Mouse (Mus musculus): ENCODE measurements around the gene Irak2.

GRCm38 (mm10) chr6:113662964-113663700 is 24.9 kb downstream of the Irak2 start:
- no peak for TF ChIP-seq POLR2A (IDR thresholded peaks at IDR 0.05; ENCODE audit: borderline replicate concordance, low read depth, low read length)
- 0 out of 2 replicates have a peak, but pooled peaks have one; percentile 7 for TF ChIP-seq CTCF (IDR thresholded peaks at IDR 0.05; ENCODE audit: low read depth, low read length)

All from bone marrow macrophage, adult 2 months (primary cell).